Mouse (Mus musculus): ENCODE results near the gene Rnf167. TPM values are rescaled to one million over a fixed set of nuclear protein-coding genes. Genes with fewer than 3 reads are reported as not detected.
A peak's percentile ranks its signal among the peaks of the same experiment; 100 is the strongest.

The Rnf167 gene
- polyA plus RNA-seq, 1 experiment from 2014 or later = 92.9 TPM

DNA sequence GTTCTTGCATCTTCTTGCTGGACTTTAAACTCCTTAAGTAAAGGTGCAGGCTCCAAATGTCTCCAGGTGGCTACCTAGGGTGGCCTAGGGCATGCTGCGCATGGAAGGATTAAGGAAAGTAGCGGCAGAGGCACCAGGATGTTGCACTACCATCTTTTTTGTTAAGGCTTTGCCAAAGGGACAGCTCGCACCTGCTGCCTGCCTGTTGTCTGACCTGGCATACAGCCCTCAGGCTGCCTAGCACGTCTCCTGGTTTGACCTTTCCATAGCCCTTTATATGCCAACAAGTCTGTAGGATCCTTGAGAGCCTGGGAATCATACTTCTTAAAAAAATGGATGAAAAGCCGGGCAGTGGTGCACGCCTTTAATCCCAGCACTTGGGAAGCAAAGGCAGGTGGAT is 4.0 kb upstream of the Rnf167 start:
- ATAC-seq (ENCODE audit: insufficient read depth, low FRiP score, low TSS enrichment) = no peak
- H3K4me2 ChIP-seq (ENCODE audit: low read depth) = no peak overlapping the region
- WGBS = 94% methylated on average over 6 of the region's 6 CpGs

DNA sequence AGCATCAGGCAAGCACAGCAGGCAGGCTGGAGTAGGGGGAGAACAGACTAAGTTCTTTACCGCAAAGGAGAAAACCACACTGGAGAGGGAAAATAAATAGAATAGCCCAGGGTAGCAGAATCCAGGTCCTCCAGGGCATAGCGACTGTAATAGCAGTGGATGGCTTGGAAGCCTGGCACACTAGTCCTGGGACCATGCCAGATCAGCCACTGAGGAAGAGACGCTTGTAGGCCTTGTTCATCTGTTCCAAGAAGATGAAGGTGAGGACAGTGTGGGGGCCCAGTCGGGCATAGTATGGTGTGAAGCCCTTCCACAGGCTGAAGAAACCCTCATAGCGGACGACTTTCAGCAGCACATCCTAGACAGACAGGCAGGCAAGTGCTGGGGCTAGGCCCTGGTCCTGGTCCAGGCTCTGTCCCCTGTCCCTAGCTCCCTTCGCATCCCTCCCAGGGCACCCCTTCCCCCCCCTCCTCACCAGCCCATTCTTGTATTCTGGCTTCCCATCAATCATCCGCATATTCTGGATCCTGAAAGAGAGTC is 2.4 kb upstream of the Rnf167 start:
- 96% methylated on average over 8 of the region's 8 CpGs for WGBS
- H3K9me3 ChIP-seq (ENCODE audit: control insufficient read depth, low read length) = no peaks in the 10 kb centered on the region
- no peak overlapping the region for H3K9ac ChIP-seq (ENCODE audit: low read length)
- H3K27me3 ChIP-seq (ENCODE audit: control insufficient read depth, insufficient read depth, low read length) = no peaks in the 10 kb centered on the region
- H3K4me2 ChIP-seq (ENCODE audit: low read depth) = no peak overlapping the region
- ATAC-seq (ENCODE audit: insufficient read depth, low FRiP score, low TSS enrichment) (no peak), DNase-seq (ENCODE audit: low spot score) (no peak)
- H3K4me1 ChIP-seq (ENCODE audit: control insufficient read depth, insufficient read depth, low read length) = peaks cover 13% of the 10 kb centered on the region
- no peak overlapping the region for H3K27ac ChIP-seq (ENCODE audit: low read depth, low read length)
- H3K36me3 ChIP-seq (ENCODE audit: control insufficient read depth, insufficient read depth, low read length) = peaks cover 10% of the 10 kb centered on the region
- H3K4me3 ChIP-seq (ENCODE audit: low read depth, low read length) = no peak overlapping the region

More for the DNA sequence above, 4.0 kb upstream of the Rnf167 start:
- no peak for DNase-seq (ENCODE audit: low spot score)
- Histone ChIP-seq H3K4me1 (ENCODE audit: control insufficient read depth, insufficient read depth, low read length) (peaks cover 9% of the 10 kb centered on the region), H3K27ac (ENCODE audit: low read depth, low read length) (no peak overlapping the region), H3K9me3 (ENCODE audit: control insufficient read depth, low read length) (no peaks in the 10 kb centered on the region), H3K9ac (ENCODE audit: low read length) (no peak overlapping the region), H3K36me3 (ENCODE audit: control insufficient read depth, insufficient read depth, low read length) (peaks cover 9% of the 10 kb centered on the region; the same call in 1 of the 2 replicates), H3K4me3 (ENCODE audit: low read depth, low read length) (no peak overlapping the region), H3K27me3 (ENCODE audit: control insufficient read depth, insufficient read depth, low read length) (no peaks in the 10 kb centered on the region)

DNA sequence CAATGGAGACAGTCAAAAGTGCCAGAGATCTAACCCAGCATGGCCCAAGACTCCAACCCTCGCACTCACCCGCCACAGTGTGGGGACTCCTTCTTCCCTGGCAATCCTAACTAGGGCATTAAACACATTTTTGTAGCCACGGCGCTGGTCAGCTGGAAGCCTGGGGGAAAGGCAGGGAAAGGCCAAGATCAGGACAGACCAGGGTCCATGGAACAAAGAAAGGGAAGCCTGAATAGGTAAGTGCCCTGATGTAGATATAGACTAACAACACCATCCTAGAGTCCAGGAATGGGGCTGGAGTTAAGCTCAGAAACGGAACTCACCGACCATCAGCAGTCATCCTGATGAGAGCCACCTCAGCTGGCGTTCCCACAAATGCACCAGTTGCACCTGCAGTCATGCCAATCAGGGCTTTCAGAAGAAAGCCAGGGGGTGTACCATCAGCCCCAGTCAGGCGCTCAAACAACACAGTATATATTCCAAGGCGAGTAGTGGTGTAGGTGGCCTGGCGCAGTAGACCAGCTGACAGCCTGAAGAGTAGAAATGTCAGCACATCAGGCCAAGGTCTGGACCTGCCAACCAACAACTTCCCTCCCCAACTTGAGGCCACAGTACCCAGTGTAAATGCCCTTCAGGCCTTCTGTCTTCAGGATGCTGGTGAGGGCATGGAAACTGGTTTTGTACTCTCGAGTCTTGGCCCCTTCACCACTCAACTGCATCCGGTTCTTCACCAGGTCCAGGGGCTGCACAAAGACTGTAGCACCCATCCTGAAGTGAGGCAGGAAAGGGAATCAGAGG is 1.4 kb upstream of the Rnf167 start:
- peaks cover 15% of the 10 kb centered on the region for H3K36me3 ChIP-seq (ENCODE audit: control insufficient read depth, insufficient read depth, low read length)
- peak overlapping the region; percentile 81 for H3K9ac ChIP-seq (ENCODE audit: low read length)
- peak overlapping the region; percentile 79 for H3K4me2 ChIP-seq (ENCODE audit: low read depth)
- DNase-seq (ENCODE audit: low spot score) = no peak
- H3K4me1 ChIP-seq (ENCODE audit: control insufficient read depth, insufficient read depth, low read length) = peaks cover 15% of the 10 kb centered on the region
- H3K27ac ChIP-seq (ENCODE audit: low read depth, low read length) = no peak overlapping the region
- WGBS = 90% methylated on average over 12 of the region's 12 CpGs
- no peak for ATAC-seq (ENCODE audit: insufficient read depth, low FRiP score, low TSS enrichment)
- no peaks in the 10 kb centered on the region for H3K27me3 ChIP-seq (ENCODE audit: control insufficient read depth, insufficient read depth, low read length)
- H3K9me3 ChIP-seq (ENCODE audit: control insufficient read depth, low read length) = no peaks in the 10 kb centered on the region
- H3K4me3 ChIP-seq (ENCODE audit: low read depth, low read length) = peak overlapping the region; percentile 78

DNA sequence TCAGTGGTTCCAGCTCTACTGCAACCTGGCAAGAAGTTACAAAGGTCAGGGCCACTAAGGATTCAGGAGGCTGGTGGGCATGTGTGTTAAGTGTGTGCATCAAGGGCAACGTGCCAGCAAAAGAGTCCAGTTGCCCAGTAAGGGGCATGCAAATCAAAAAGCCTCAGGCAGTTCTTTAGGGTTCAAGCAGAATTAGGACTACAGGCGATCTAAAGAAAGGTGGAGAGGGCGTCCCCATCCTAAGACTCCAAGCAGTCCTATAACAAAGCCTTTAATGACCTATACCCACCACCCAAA is 828 bp upstream of the Rnf167 start:
- H3K9ac ChIP-seq (ENCODE audit: low read length) = peak overlapping the region; percentile 81
- ATAC-seq (ENCODE audit: insufficient read depth, low FRiP score, low TSS enrichment) (no peak), DNase-seq (ENCODE audit: low spot score) (no peak)
- H3K4me3 ChIP-seq (ENCODE audit: low read depth, low read length) = peak overlapping the region; percentile 78
- peak overlapping the region; percentile 80; the same call in 1 of the 2 replicates for H3K27ac ChIP-seq (ENCODE audit: low read depth, low read length)
- peaks cover 19% of the 10 kb centered on the region for H3K4me1 ChIP-seq (ENCODE audit: control insufficient read depth, insufficient read depth, low read length)
- H3K4me2 ChIP-seq (ENCODE audit: low read depth) = peak overlapping the region; percentile 79
- WGBS = 27% methylated on average over 3 of the region's 3 CpGs
- no peaks in the 10 kb centered on the region for H3K9me3 ChIP-seq (ENCODE audit: control insufficient read depth, low read length)
- H3K36me3 ChIP-seq (ENCODE audit: control insufficient read depth, insufficient read depth, low read length) = peaks cover 19% of the 10 kb centered on the region
- H3K27me3 ChIP-seq (ENCODE audit: control insufficient read depth, insufficient read depth, low read length) = no peaks in the 10 kb centered on the region

DNA sequence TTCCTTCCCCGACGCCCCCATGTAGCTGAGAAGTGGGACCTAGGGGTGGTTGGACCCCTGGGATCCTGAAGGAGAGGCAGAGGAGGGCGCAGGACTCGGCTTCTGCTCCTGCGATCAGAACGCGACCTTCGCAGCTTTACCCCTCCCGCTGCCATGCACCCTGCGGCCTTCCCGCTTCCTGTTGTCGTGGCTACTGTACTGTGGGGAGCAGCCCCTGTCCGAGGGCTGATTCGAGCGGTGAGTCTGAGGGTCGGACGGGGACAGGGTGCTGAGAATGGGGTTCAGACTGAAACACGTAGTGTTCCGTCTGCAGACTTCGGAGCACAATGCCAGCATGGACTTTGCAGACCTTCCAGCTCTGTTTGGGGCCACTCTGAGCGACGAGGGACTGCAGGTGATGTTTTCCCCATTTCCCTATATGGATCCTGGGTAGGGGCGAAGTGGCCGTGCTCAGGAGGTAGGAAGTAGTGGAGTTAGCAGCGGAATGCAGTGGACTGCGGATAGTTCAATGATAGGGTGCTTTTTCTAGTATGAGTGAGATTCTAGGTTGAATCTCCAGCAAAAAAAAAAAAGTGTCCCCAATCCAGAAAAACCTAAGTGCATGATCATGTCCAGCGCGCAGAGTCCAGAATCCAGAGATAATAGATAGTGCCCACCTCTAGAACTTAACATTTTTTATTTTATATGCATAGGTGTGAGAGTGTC is 833 bp downstream of the Rnf167 start:
- H3K4me1 ChIP-seq (ENCODE audit: control insufficient read depth, insufficient read depth, low read length) = peaks cover 26% of the 10 kb centered on the region
- H3K27ac ChIP-seq (ENCODE audit: low read depth, low read length) = peak overlapping the region; percentile 85
- ATAC-seq (ENCODE audit: insufficient read depth, low FRiP score, low TSS enrichment) (0 out of 2 replicates have a peak, but pooled peaks have one; percentile 38), DNase-seq (ENCODE audit: low spot score) (peak; percentile 28)
- peak overlapping the region; percentile 78 for H3K4me3 ChIP-seq (ENCODE audit: low read depth, low read length)
- H3K27me3 ChIP-seq (ENCODE audit: control insufficient read depth, insufficient read depth, low read length) = no peaks in the 10 kb centered on the region
- WGBS = 5% methylated on average over 28 of the region's 28 CpGs
- H3K4me2 ChIP-seq (ENCODE audit: low read depth) = peak overlapping the region; percentile 96
- H3K9ac ChIP-seq (ENCODE audit: low read length) = peak overlapping the region; percentile 79
- peaks cover 22% of the 10 kb centered on the region for H3K36me3 ChIP-seq (ENCODE audit: control insufficient read depth, insufficient read depth, low read length)
- H3K9me3 ChIP-seq (ENCODE audit: control insufficient read depth, low read length) = no peaks in the 10 kb centered on the region

DNA sequence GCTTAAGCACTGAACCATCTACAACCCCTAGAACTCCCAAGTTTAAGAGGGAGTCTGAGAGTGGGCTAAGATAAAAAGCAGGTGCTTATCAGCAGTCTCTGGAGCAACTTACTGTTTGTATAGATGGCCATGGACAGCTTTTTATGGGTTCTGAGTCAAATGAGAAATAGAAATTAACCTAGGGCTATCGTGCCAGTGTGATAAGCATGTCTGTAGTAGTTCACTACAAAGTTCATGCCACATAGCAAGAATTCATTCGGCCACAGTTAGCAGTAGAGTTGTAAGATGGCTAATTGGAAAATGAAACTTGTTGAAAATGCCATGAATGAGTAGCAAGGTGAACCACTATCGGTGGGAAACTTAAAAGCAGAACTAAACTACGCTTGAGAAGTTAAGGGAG is 1.5 kb downstream of the Rnf167 start:
- ATAC-seq (ENCODE audit: insufficient read depth, low FRiP score, low TSS enrichment) = no peak
- Histone ChIP-seq H3K36me3 (ENCODE audit: control insufficient read depth, insufficient read depth, low read length) (peaks cover 22% of the 10 kb centered on the region), H3K4me2 (ENCODE audit: low read depth) (peak overlapping the region; percentile 96), H3K9me3 (ENCODE audit: control insufficient read depth, low read length) (no peaks in the 10 kb centered on the region), H3K27ac (ENCODE audit: low read depth, low read length) (no peak overlapping the region), H3K4me3 (ENCODE audit: low read depth, low read length) (peak overlapping the region; percentile 78; the same call in 1 of the 2 replicates), H3K27me3 (ENCODE audit: control insufficient read depth, insufficient read depth, low read length) (no peaks in the 10 kb centered on the region), H3K9ac (ENCODE audit: low read length) (peak overlapping the region; percentile 79), H3K4me1 (ENCODE audit: control insufficient read depth, insufficient read depth, low read length) (peaks cover 28% of the 10 kb centered on the region)
- 91% methylated on average over 4 of the region's 4 CpGs for WGBS
- DNase-seq (ENCODE audit: low spot score) = no peak

DNA sequence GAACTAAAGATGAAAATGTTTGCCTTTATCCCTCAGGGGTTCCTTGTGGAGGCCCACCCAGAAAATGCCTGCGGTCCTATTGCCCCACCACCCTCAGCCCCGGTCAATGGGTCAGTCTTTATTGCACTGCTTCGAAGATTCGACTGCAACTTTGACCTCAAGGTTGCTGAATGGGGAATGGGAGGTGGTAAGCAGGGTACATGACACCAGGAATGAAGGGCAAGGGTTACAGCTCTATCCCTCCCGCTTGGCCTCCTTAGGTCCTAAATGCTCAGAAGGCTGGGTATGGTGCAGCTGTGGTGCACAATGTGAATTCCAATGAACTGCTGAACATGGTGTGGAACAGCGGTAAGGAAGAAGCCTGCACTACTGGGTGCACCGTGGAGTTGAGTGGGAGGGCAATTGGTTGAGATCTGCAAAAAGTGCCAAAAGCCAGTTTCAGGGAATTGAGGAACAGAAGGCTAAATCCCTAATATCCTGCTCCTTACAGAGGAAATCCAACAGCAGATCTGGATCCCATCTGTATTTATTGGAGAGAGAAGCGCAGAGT is 2.2 kb downstream of the Rnf167 start:
- Histone ChIP-seq H3K27ac (ENCODE audit: low read depth, low read length) (no peak overlapping the region), H3K4me3 (ENCODE audit: low read depth, low read length) (no peak overlapping the region), H3K9me3 (ENCODE audit: control insufficient read depth, low read length) (no peaks in the 10 kb centered on the region), H3K36me3 (ENCODE audit: control insufficient read depth, insufficient read depth, low read length) (peaks cover 21% of the 10 kb centered on the region), H3K9ac (ENCODE audit: low read length) (no peak overlapping the region; the same call in 1 of the 2 replicates), H3K4me2 (ENCODE audit: low read depth) (0 out of 2 replicates have a peak overlapping the region, but pooled peaks have one; percentile 1), H3K4me1 (ENCODE audit: control insufficient read depth, insufficient read depth, low read length) (peaks cover 28% of the 10 kb centered on the region), H3K27me3 (ENCODE audit: control insufficient read depth, insufficient read depth, low read length) (no peaks in the 10 kb centered on the region)
- WGBS = 83% methylated on average over 8 of the region's 8 CpGs
- no peak for ATAC-seq (ENCODE audit: insufficient read depth, low FRiP score, low TSS enrichment)
- no peak for DNase-seq (ENCODE audit: low spot score)

DNA sequence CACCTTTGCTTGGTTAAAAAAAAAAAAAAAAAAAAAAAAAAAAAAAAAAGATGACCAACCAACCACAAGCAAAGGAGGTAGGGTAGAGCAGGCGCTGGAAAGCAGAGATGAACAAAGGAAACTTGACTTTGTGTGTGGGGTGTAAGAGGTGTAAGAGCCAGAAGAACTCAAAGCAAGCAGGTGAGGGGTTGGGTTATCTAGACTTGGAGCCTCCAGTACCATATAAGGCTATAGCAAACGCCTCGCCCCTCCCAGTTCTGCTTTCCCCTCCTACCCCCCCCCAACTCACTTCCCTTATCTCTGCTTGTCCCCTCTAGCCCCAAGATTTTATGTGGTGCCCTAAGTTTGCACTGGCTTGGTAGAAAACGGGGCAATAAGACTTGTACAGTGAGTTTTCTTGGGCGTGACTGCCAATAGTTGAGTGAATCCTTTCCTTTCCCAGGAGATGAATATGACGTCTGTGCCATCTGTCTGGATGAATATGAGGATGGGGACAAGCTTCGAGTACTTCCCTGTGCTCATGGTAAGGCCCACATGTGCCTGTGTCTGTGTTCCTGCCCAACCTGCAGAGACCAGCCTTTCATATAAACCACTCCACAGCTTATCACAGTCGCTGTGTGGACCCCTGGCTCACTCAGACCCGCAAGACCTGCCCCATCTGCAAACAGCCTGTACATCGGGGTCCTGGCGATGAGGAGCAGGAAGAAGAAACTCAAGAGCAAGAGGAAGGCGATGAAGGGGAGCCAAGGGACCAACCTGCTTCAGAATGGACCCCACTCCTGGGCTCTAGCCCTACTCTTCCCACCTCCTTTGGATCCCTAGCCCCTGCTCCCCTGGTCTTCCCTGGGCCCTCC is 3.5 kb downstream of the Rnf167 start:
- Histone ChIP-seq H3K4me1 (ENCODE audit: control insufficient read depth, insufficient read depth, low read length) (peaks cover 28% of the 10 kb centered on the region), H3K4me3 (ENCODE audit: low read depth, low read length) (no peak overlapping the region; the same call in 1 of the 2 replicates), H3K9me3 (ENCODE audit: control insufficient read depth, low read length) (no peaks in the 10 kb centered on the region), H3K9ac (ENCODE audit: low read length) (no peak overlapping the region), H3K27me3 (ENCODE audit: control insufficient read depth, insufficient read depth, low read length) (no peaks in the 10 kb centered on the region), H3K36me3 (ENCODE audit: control insufficient read depth, insufficient read depth, low read length) (peaks cover 13% of the 10 kb centered on the region), H3K27ac (ENCODE audit: low read depth, low read length) (peak overlapping the region; percentile 39; the same call in 1 of the 2 replicates), H3K4me2 (ENCODE audit: low read depth) (no peak overlapping the region)
- 92% methylated on average over 12 of the region's 12 CpGs for WGBS
- DNase-seq (ENCODE audit: low spot score) (no peak), ATAC-seq (ENCODE audit: insufficient read depth, low FRiP score, low TSS enrichment) (no peak)

All from neural tube, embryonic 11.5 days (tissue).